Mouse (Mus musculus) embryo, embryonic 10 days (tissue): ENCODE measurements around the gene Ascc3.
A peak's percentile ranks its signal among the peaks of the same experiment; 100 is the strongest.

Experiments used
- DNase-seq: peaks from one replicate; pipeline ENCODE4 v3.0.0-alpha.2; 2015; ENCODE audit warnings: low spot score

Gene Ascc3

GRCm38 (mm10) chr10:50763457-50764310, 171.2 kb downstream of the Ascc3 start:
- DNase-seq: peak; percentile 13

- no peak for DNase-seq
These were observed 180.3 kb downstream of the Ascc3 start for GRCm38 (mm10) chr10:50772811-50773210.

- no peak for DNase-seq
These were observed 181.4 kb downstream of the Ascc3 start for GRCm38 (mm10) chr10:50773846-50774245.

GRCm38 (mm10) chr10:50792840-50793239, 200.4 kb downstream of the Ascc3 start:
- no peak for DNase-seq

GRCm38 (mm10) chr10:50801594-50801993, 209.1 kb downstream of the Ascc3 start:
- DNase-seq: no peak

GRCm38 (mm10) chr10:50802380-50802779, 209.9 kb downstream of the Ascc3 start:
- DNase-seq: no peak

- no peak for DNase-seq
These were observed 213.7 kb downstream of the Ascc3 start for GRCm38 (mm10) chr10:50806166-50806565.

GRCm38 (mm10) chr10:50822363-50822762, 229.9 kb downstream of the Ascc3 start:
- no peak for DNase-seq

GRCm38 (mm10) chr10:50826829-50827228, 234.4 kb downstream of the Ascc3 start:
- no peak for DNase-seq

GRCm38 (mm10) chr10:50834533-50834932, 242.1 kb downstream of the Ascc3 start:
- no peak for DNase-seq

- DNase-seq: no peak
These were observed 250.9 kb downstream of the Ascc3 start for GRCm38 (mm10) chr10:50843363-50843762.

GRCm38 (mm10) chr10:50868202-50868601, 275.7 kb downstream of the Ascc3 start:
- peak; percentile 20 for DNase-seq

- DNase-seq: no peak
These were observed 284.5 kb downstream of the Ascc3 start for GRCm38 (mm10) chr10:50876952-50877351.

GRCm38 (mm10) chr10:50881476-50882069, 289.1 kb downstream of the Ascc3 start:
- peak; percentile 39 for DNase-seq

- no peak for DNase-seq
These were observed 289.9 kb downstream of the Ascc3 start for GRCm38 (mm10) chr10:50882366-50882765.

GRCm38 (mm10) chr10:50886305-50886704, 293.8 kb downstream of the Ascc3 start:
- no peak for DNase-seq

GRCm38 (mm10) chr10:50890621-50891020, 298.2 kb downstream of the Ascc3 start:
- DNase-seq: no peak

- peak; percentile 55 for DNase-seq
These were observed 299.6 kb downstream of the Ascc3 start for GRCm38 (mm10) chr10:50891876-50892711.

- DNase-seq: peak; percentile 72
These were observed 300.4 kb downstream of the Ascc3 start for GRCm38 (mm10) chr10:50892751-50893320.

- DNase-seq: no peak
These were observed 301.1 kb downstream of the Ascc3 start for GRCm38 (mm10) chr10:50893546-50893945.

- DNase-seq: peak; percentile 93
These were observed 301.9 kb downstream of the Ascc3 start, which contains the start of gene Sim1 for GRCm38 (mm10) chr10:50894170-50894991. Gene Sim1, plus strand, starts transcription at chr10:50894754.
